Mouse (Mus musculus) forebrain, postnatal 0 days (tissue): Measurements from ENCODE around the gene Dnajc3. TPM values are rescaled to one million over a fixed set of nuclear protein-coding genes. Genes with fewer than 3 reads are reported as not detected.
A peak's percentile ranks its signal among the peaks of the same experiment; 100 is the strongest.

Source experiments
- ATAC-seq: fragments of 200-750 bp; cut with Nextera tagmentation; 2 replicates; pipeline ENCODE4 v1.8.0; 2017; ENCODE audit warnings: mild to moderate bottlenecking, moderate library complexity
- DNase-seq: peaks from one replicate; pipeline ENCODE4 v3.0.0-alpha.2; 2015
- H3K27ac ChIP-seq: fragments of 300-500 bp; sonication (generic); 2 replicates; pipeline ENCODE4 v1.5.1; 2014; ENCODE audit warnings: low read depth, mild to moderate bottlenecking, antibody characterized with exemption, low read length, moderate library complexity, mixed read lengths
- H3K27me3 ChIP-seq: fragments of 300-500 bp; sonication (generic); 2 replicates; pipeline ENCODE4 v1.6.1; 2014; ENCODE audit warnings: mild to moderate bottlenecking, low read length, mixed read lengths; ENCODE audit not compliant: insufficient read depth
- H3K36me3 ChIP-seq: fragments of 300-500 bp; sonication (generic); 2 replicates; pipeline ENCODE4 v1.6.1; 2014; ENCODE audit warnings: mild to moderate bottlenecking, moderate library complexity; ENCODE audit not compliant: insufficient read depth
- H3K4me1 ChIP-seq: fragments of 300-500 bp; sonication (generic); 2 replicates; pipeline ENCODE4 v1.6.1; 2014; ENCODE audit warnings: antibody characterized with exemption; ENCODE audit not compliant: insufficient read depth
- H3K4me2 ChIP-seq: fragments of 300-500 bp; sonication (generic); 2 replicates; pipeline ENCODE4 v1.6.1; 2014; ENCODE audit warnings: low read depth, mild to moderate bottlenecking, moderate library complexity
- H3K4me3 ChIP-seq: fragments of 300-500 bp; sonication (generic); 2 replicates; pipeline ENCODE4 v1.5.1; 2014; ENCODE audit warnings: low read depth, low read length, mixed read lengths
- H3K9ac ChIP-seq: fragments of 300-500 bp; sonication (generic); 2 replicates; pipeline ENCODE4 v1.6.1; 2014; ENCODE audit warnings: mild to moderate bottlenecking
- H3K9me3 ChIP-seq: fragments of 300-500 bp; sonication (generic); 2 replicates; pipeline ENCODE4 v1.6.1; 2016; ENCODE audit warnings: low read length
- CTCF ChIP-seq: sonication (generic); IDR thresholded peaks from 2 replicates; pipeline ENCODE4 v1.5.1; 2016; ENCODE audit warnings: antibody characterized with exemption, control low read depth, low read depth
- WGBS: fragments of 180-500 bp; shearing (Covaris S2); extraction: QIAGEN DNeasy Blood & Tissue Kit; methylation state at CpG from one replicate; pipeline ENCODE4 v1.1.7; 2014; 5-methylcytosine and 5-hydroxymethylcytosine counted together
- polyA plus RNA-seq: library from polyadenylated mRNA; unstranded; fragments of >200 nt; fragmentation: Nextera tagmentation; extraction: Ambion mirVana; gene quantifications from 2 replicates; pipeline ENCODE4 v1.2.1, GENCODE M21; 2015
- total RNA-seq: library from RNA; depleted of rRNA; stranded (reverse); fragments of >200 nt; gene quantifications from 2 replicates; pipeline ENCODE4 v1.2.3, GENCODE M21; 2014

Gene Dnajc3
- total and polyA plus RNA-seq, 2 experiments from 2014 or later, result 19.4 to 27.0 TPM

- H3K27ac ChIP-seq, result no peak overlapping the region
- no peak overlapping the region for H3K4me2 ChIP-seq
- ATAC-seq (no peak), DNase-seq (no peak)
- no peaks in the 10 kb centered on the region for H3K4me1 ChIP-seq
- no peak overlapping the region for H3K4me3 ChIP-seq
- peaks cover 18% of the 10 kb centered on the region for H3K36me3 ChIP-seq
- H3K27me3 ChIP-seq, result no peaks in the 10 kb centered on the region
- H3K9me3 ChIP-seq, result no peaks in the 10 kb centered on the region
- TF ChIP-seq CTCF, result no peak
- H3K9ac ChIP-seq, result no peak overlapping the region
These were observed 45.6 kb downstream of the Dnajc3 start for GRCm38 (mm10) chr14:118983396-118983795.

GRCm38 (mm10) chr14:118984161-118984560 is 46.4 kb downstream of the Dnajc3 start:
- DNase-seq (no peak), ATAC-seq (no peak)
- H3K27ac ChIP-seq, result no peak overlapping the region
- H3K36me3 ChIP-seq, result peaks cover 13% of the 10 kb centered on the region
- no peaks in the 10 kb centered on the region for H3K27me3 ChIP-seq
- TF ChIP-seq CTCF, result no peak
- no peaks in the 10 kb centered on the region for H3K9me3 ChIP-seq
- no peak overlapping the region for H3K4me2 ChIP-seq
- no peak overlapping the region for H3K4me3 ChIP-seq
- 95% methylated on average over 4 of the region's 4 CpGs for WGBS
- no peaks in the 10 kb centered on the region for H3K4me1 ChIP-seq
- no peak overlapping the region for H3K9ac ChIP-seq

DNA sequence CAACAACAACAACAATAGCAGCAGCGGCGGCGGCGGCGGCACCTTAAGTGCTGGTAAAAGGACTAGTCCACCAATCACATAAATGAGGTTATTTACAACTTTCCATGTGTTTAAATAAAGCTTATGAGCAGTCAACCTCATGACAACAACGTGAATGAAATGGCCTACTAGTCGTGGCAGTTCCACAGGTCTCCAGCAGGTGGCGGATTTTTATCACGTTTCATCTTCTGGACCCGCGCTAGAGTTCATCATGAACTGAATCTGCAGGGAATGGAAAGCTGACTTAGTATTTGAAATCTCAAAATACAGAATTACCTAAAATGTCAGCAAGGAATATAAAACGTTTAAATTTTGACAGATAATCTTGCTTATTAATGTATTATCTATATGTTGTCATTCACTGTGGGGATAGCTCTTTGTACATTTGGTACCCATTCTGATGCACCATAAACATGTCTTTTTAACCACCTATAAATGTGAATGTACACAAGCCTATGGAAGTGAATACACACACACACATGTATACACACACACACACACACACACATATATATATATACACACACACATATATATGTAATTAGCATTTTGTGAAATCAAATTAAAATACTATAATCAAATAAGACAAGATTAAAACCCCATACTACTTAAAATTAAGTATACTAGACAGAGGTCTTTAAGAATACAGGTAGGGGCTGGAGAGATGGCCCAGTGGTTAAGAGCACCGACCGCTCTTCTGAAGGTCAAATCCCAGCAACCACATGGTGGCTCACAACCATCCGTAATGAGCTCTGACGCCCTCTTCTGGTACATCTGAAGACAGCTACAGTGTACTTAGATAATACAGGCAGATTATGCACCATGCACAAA is 49.1 kb downstream of the Dnajc3 start:
- peak; percentile 23 for ATAC-seq
- TF ChIP-seq CTCF, result peak; percentile 85
- WGBS, result 41% methylated on average over 16 of the region's 16 CpGs

GRCm38 (mm10) chr14:118987523-118988496 is 50.0 kb downstream of the Dnajc3 start:
- Histone ChIP-seq H3K4me3 (no peak overlapping the region), H3K27ac (no peak overlapping the region), H3K9me3 (no peaks in the 10 kb centered on the region), H3K36me3 (0 out of 2 replicates have a peak, but pooled peaks cover 6% of the 10 kb centered on the region), H3K9ac (no peak overlapping the region), H3K4me2 (no peak overlapping the region), H3K4me1 (no peaks in the 10 kb centered on the region), H3K27me3 (no peaks in the 10 kb centered on the region)
- ATAC-seq (peak; percentile 25; the same call in 1 of the 2 replicates), DNase-seq (no peak)
- 59% methylated on average over 13 of the region's 13 CpGs for whole genome bisulfite sequencing
- no peak for TF ChIP-seq CTCF

More for the DNA sequence above, 49.1 kb downstream of the Dnajc3 start:
- DNase-seq, result peak; percentile 79
- Histone ChIP-seq H3K9ac (no peak overlapping the region), H3K4me1 (no peaks in the 10 kb centered on the region), H3K4me3 (no peak overlapping the region), H3K4me2 (no peak overlapping the region), H3K9me3 (no peaks in the 10 kb centered on the region), H3K27me3 (no peaks in the 10 kb centered on the region), H3K36me3 (0 out of 2 replicates have a peak, but pooled peaks cover 6% of the 10 kb centered on the region), H3K27ac (no peak overlapping the region)

GRCm38 (mm10) chr14:118995226-118995925 is 57.6 kb downstream of the Dnajc3 start:
- H3K36me3 ChIP-seq, result peaks cover 33% of the 10 kb centered on the region
- H3K27ac ChIP-seq, result no peak overlapping the region
- H3K4me1 ChIP-seq, result no peaks in the 10 kb centered on the region
- no peak overlapping the region for H3K4me2 ChIP-seq
- no peak overlapping the region for H3K4me3 ChIP-seq
- 91% methylated on average over 9 of the region's 9 CpGs for WGBS
- no peak overlapping the region for H3K9ac ChIP-seq
- no peaks in the 10 kb centered on the region for H3K9me3 ChIP-seq
- H3K27me3 ChIP-seq, result no peaks in the 10 kb centered on the region
- ATAC-seq (no peak), DNase-seq (no peak)
- no peak for TF ChIP-seq CTCF

DNA sequence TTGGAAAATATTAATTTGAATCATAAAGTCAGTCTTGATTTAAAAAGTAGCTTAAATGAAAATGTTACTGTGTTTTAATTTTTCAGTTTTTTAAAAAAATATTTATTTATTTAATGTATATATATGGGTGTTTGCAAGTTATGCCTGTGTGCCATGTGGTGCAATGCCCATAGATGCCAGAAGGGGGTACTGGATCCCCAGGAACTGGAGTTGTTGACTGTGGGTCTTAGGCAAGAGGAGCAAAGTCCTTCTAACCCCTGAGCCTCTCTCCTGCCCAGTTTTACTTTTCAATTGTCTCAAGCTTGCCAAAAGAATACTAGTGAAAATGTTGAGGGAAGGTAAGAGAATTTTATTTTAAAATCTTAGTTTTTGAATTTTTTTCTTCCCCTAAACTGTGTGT is 65.5 kb downstream of the Dnajc3 start:
- Histone ChIP-seq H3K9ac (no peak overlapping the region), H3K36me3 (peaks cover 18% of the 10 kb centered on the region), H3K9me3 (no peaks in the 10 kb centered on the region), H3K27me3 (no peaks in the 10 kb centered on the region), H3K27ac (no peak overlapping the region), H3K4me1 (peaks cover 4% of the 10 kb centered on the region; the same call in 1 of the 2 replicates), H3K4me3 (no peak overlapping the region), H3K4me2 (no peak overlapping the region)
- no peak for ATAC-seq
- no peak for DNase-seq
- TF ChIP-seq CTCF, result peak; percentile 48; the same call in 1 of the 2 replicates
